Mouse (Mus musculus) liver, adult 2 months (tissue): ENCODE data around the gene Aurkaip1.

ENCODE experiments used
- CTCF ChIP-seq: fragments of 200-500 bp; IDR thresholded peaks from 2 replicates; pipeline ENCODE4 v1.5.1; 2011; ENCODE audit warnings: low read depth, low read length, control low read depth
- POLR2A ChIP-seq: fragments of 200-500 bp; IDR thresholded peaks from 2 replicates; pipeline ENCODE4 v1.6.1; 2011; ENCODE audit warnings: low read length, control low read depth; ENCODE audit not compliant: insufficient read depth; ENCODE audit errors: extremely low read depth

- peak; percentile 48 for TF ChIP-seq CTCF
- no peak for TF ChIP-seq POLR2A
These were observed 10.0 kb downstream of the Aurkaip1 start for GRCm38 (mm10) chr4:155841003-155841454.
